Mouse (Mus musculus): Measurements from ENCODE around the gene Atp1b1.

Atp1b1 gene

GRCm38 (mm10) chr1:164458245-164458613 lies at the start of gene Atp1b1:
Gene Atp1b1, minus strand, starts transcription at chr1:164458355.
- peak; percentile 92 for DNase-seq

DNA sequence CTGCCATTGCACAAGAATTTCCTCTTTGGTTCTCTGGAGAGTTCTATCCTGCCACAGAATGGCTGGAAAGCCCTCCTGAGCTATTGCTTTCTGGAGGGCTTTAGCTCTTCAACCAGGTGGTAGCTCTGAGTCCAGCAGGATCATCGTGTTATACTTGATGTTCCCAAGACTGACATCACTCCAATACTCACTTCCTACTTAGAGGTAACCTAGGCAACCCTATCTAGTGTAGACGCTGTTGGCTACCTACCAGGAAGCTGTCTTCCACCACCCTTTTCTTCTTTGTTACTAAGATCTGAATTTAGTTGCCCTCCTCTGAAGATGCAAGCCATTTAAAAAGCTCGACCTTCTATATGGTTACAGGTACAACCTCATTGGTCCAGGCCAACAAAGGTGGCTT lies 46.9 kb upstream of the Atp1b1 start:
- no peak for DNase-seq

GRCm38 (mm10) chr1:164503140-164503730 lies 45.1 kb upstream of the Atp1b1 start:
- DNase-seq: peak; percentile 33

- no peak for DNase-seq
Observed at GRCm38 (mm10) chr1:164502231-164502630, 44.1 kb upstream of the Atp1b1 start.

DNA sequence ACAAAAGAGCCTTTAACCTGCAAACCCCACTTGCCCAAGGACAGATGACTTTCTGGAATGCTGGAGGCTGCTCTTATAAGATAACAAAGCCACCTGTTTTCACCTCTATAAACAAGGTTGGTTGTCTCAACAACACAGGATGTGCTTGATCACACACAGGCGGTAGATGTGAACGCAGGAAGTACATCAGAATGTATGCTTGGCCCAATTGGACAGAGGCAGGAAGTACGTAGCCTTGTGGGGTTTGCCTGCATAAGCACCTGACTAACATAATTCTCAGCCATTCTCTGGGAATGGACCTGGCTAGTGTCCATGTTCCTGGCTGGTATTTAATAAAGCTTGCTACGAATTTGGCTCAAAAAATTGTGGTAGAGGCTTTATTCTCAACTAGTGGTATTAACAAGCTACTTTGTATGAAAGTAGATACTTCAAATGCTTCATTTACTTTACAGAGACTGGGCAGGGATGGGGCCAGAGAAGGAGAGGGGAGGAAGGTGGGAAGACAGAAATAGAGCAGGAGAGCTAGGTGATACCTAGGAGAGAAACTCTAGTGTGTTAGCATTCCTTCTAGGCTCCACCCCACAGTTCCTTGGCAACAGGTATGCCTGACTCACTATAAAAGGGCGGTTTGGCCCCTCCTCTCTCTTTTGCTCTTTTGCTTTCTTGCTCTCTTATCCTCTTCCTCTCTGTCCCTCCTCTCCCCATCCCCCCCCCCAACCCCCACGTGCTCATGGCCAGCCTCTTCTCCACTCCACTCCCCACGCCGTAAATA lies 36.8 kb upstream of the Atp1b1 start:
- DNase-seq: no peak

- no peak for DNase-seq
Observed at GRCm38 (mm10) chr1:164494215-164494614, 36.1 kb upstream of the Atp1b1 start.

DNA sequence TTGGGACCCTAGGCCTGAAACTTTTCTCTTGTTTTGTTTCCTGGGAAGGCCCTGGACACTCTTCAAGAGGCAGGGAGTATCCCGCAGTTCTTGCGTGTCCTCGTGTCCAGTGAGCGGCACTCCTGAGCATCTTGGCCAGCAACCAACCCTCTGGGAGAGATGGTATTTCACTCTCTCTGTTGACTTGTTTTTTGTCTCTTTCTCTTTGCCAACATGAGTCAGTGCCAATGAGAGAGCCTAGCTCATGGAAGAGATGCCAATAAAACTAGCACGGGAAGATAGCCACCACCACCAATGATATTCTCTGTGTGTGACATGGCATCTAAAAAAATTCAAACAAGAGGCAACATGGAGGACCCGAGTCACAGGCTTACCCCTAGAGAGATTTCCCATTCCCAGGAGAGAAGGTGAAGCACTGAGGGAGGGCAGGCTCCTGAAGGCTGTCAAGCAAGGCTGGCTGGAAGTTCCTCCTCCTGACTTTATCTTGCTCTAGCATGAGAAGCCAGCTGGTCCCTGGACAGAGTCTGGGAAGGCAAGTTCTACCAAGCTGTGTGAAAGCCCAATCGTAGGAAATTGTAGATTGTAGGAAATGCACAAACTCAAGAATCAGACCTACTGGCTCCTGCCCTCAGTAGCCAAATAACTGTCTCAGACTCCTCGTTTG lies 35.0 kb upstream of the Atp1b1 start:
- DNase-seq: no peak

- DNase-seq: no peak
Observed at GRCm38 (mm10) chr1:164492476-164492875, 34.3 kb upstream of the Atp1b1 start.

DNA sequence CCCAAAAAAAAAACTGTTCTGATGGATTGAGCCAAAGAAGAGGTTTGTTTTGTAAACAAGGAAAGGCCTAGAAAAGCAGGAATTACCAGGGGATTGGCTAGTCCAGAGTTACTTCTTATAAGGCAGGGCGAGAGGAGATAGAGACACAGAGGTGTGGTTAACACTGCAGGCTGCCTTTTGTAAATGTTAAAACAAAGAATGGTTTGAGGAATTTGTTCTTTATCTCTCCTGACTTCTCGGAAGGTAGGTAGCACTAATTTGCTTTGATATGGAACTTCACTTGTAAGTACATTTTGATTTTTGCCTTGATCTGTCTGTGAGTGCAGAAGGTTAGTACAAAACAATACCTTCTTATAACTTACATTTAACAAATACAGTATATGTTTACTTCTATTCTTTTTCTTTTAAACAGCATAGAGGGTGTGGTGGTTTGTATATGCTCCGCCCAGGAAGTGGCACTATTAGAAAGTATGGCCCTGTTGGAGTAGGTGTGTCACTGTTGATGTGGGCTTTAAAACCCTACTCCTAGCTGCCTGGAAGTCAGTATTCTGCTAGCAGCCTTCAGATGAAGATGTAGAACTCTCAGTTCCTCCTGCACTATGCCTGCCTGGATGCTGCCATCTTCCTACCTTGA lies 31.9 kb upstream of the Atp1b1 start:
- DNase-seq: no peak

DNA sequence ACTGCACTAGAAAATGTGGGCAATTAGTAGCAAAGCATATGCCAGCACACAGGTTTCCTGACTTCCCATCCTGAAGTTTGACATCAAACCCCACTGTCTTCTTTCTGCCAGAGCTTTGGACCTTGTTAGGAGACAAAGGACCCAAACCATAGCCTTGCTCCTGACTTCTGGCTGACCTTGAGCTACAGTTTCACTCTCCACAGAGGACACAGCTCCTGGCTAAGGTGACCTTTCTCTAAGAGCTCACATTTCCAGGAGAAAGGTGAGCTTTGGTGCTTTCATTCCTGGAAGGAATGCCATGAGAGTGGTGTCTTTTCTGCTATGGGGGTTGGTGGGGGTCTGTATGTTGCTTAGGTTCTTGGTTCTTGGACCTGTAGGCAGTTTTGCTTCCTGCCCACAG lies 25.6 kb upstream of the Atp1b1 start:
- DNase-seq: no peak

GRCm38 (mm10) chr1:164482833-164483232 lies 24.7 kb upstream of the Atp1b1 start:
- no peak for DNase-seq

DNA sequence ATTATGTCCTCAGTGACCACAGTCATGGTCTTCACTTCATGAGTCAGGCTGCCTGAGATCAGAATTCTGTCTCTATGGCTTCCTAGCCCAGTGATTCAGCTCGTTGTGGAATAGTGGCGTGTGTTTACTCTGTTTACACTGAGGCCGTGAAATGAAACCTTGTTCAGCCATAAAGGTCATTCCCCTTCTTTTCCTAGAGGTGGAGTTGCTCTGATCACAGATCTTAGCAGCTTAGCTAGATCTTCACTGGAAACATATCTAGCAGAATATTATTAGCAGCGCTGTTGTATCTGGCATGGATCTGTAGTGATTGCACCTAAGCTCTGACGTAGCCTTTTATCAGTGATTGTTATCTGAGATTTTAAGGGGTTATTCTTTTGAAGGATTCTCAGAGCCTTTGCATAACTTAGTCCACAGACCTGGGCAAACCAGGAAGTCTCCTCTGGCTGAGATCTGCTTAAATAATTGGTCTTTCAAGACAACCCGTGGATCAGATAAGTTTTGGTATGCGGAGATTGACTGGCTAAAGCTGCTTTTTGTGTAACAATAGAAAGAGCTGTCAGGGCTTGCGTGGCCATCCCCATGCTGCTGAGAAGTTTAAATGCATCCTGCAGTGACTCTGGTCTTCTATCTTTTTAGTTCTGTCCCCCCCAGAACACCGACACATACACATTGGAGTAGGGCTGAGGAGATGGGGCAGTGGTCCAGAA lies 23.6 kb upstream of the Atp1b1 start:
- no peak for DNase-seq

GRCm38 (mm10) chr1:164480755-164481644 lies 22.8 kb upstream of the Atp1b1 start:
- no peak for DNase-seq

DNA sequence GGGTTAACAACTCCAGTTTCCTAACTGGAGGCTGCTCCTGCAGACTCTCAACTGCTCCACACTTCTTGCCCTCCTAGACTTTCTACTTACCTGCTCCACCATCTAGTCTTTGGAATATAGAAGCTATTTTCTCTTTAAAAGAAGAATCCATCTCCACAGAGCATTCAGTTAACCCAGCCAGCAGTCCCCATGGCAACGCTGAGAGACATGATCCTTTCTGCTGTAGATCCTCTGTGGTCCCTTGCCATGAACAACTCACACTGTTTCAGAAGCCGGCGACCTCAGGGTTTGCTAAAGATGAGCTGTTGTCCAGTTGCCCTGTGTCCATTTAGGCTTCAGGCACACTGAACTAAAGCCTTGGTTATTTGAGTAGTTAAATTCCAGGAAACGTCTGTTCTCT lies 17.7 kb upstream of the Atp1b1 start:
- no peak for DNase-seq

DNA sequence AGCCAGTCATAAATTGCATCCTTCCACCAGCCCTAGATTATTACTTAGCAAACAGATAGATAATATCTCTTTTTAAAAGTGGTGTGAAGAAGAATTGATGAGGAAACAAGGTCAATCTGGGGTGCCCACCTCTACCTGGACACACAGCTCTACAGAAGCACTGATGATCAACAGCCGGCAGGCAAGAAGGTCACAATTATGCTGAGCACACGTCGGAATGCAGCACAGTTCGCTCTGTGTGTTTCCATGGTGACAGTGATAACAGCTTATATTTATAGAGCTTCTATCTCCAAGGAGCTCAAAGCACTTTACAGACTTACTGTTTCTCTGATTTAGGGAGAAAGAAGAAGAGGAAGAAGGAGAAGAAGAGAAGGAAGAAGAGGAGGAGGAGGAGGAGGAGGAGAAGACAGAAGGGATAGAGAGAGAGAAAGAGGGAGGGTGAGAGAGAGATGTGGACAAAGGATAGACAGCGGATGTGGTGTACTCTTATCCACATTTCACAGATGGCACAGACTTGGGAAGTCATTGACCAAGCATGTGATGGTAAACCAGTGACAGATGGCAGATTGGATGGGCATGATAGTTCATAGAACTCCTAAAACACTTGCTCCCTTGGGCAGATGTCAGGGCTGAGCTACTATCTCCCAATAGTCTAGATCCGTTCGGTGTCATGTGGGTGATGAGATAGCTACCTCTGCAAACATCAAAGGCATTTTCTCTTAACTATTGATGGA lies 16.8 kb upstream of the Atp1b1 start:
- no peak for DNase-seq

DNA sequence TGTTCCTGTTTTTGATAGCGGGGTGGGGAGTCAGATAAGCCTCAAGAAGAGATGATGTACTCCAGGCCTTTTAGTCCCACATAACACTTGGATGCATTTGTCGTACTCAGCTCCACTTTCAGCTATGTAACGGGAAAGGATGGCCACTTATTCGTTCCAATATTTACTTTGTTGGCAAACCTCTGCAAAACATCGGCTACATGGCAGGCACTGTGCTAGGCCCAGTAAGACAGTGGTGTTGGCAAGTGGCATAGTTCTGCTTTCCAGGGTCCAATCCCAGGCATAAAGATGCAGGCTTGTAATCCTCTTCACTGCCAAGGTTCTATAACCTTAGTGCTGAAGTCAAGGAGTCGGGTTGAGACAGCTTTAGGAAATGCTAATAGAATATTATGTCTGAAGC lies 16.2 kb upstream of the Atp1b1 start:
- no peak for DNase-seq

DNA sequence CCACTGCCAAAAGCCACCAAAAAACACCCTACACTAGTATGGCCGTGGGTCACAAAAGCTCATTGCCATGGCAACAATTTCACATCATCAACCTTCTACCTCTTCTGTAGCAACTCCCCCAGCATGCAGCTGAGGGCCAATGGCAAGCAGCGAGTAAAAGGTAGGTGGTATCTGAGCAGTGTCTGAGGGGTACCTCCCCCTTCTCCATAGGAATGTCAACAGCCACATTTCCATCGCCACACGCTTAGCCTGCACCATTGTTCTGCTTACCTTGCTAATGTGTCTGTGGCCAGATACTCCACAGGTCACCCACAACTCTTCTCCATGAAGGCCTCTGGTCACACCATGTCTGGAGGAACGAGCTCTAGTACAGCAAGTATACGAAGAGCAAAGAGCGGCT lies 15.2 kb upstream of the Atp1b1 start:
- DNase-seq: no peak

DNA sequence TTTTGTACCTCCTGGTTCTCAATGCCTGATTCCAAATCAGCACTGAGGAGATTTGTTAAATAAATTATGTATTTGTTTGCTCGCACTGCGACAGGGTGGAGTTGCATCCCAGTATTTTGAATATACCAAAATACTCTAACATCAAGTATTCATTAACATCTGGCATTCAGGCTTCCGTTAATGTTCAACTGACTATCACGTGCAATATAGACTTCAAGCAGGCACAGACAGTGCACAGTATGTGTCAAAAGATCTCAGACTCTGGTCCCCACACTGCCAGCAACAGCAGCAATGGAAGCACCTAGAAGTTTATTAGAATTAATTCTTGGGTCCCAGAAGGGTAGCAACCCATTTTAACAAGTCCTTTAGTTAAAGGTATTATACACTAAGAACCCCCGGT lies 13.5 kb upstream of the Atp1b1 start:
- DNase-seq: no peak

- no peak for DNase-seq
Observed at GRCm38 (mm10) chr1:164470985-164471384, 12.8 kb upstream of the Atp1b1 start.

GRCm38 (mm10) chr1:164468329-164468728 lies 10.2 kb upstream of the Atp1b1 start:
- no peak for DNase-seq

GRCm38 (mm10) chr1:164467406-164467805 lies 9.3 kb upstream of the Atp1b1 start:
- DNase-seq: no peak
